Mouse (Mus musculus) forebrain, embryonic 11.5 days (tissue): Measurements from ENCODE around the gene Bad. TPM values are rescaled to one million over a fixed set of nuclear protein-coding genes. Genes with fewer than 3 reads are reported as not detected.
"Not testable (repeated sequence)": the region's sequence is repeated elsewhere in the genome, so short reads cannot be mapped to it uniquely, and the experiment has no call there.

Experiments
- ATAC-seq: fragments of 200-750 bp; cut with Nextera tagmentation; replicated peaks from 2 replicates; pipeline ENCODE4 v1.8.0; 2017; ENCODE audit warnings: moderate TSS enrichment; ENCODE audit not compliant: low FRiP score
- DNase-seq: peaks from one replicate; pipeline ENCODE4 v3.0.0-alpha.2; 2017; ENCODE audit warnings: low spot score
- H3K27ac ChIP-seq: fragments of 300-500 bp; sonication (generic); 2 replicates; pipeline ENCODE4 v1.5.1; 2014; ENCODE audit warnings: low read depth, low read length
- H3K27me3 ChIP-seq: fragments of 300-500 bp; sonication (generic); 2 replicates; pipeline ENCODE4 v1.6.1; 2014; ENCODE audit warnings: mild to moderate bottlenecking, low read length, mixed read lengths; ENCODE audit not compliant: control insufficient read depth, insufficient read depth
- H3K36me3 ChIP-seq: fragments of 300-500 bp; sonication (generic); 2 replicates; pipeline ENCODE4 v1.6.1; 2014; ENCODE audit warnings: mild to moderate bottlenecking, low read length, moderate library complexity, mixed read lengths; ENCODE audit not compliant: control insufficient read depth, insufficient read depth
- H3K4me1 ChIP-seq: fragments of 300-500 bp; sonication (generic); replicated peaks from 2 replicates; pipeline ENCODE4 v1.6.1; 2014; ENCODE audit warnings: low read length, mixed read lengths; ENCODE audit not compliant: control insufficient read depth, insufficient read depth
- H3K4me2 ChIP-seq: fragments of 300-500 bp; sonication (generic); 2 replicates; pipeline ENCODE4 v1.6.1; 2014; ENCODE audit warnings: low read depth, mild to moderate bottlenecking, low read length, moderate library complexity, mixed read lengths; ENCODE audit not compliant: severe bottlenecking
- H3K4me3 ChIP-seq: fragments of 300-500 bp; sonication (generic); 2 replicates; pipeline ENCODE4 v1.5.1; 2014; ENCODE audit warnings: low read depth, low read length
- H3K9ac ChIP-seq: fragments of 300-500 bp; sonication (generic); 2 replicates; pipeline ENCODE4 v1.6.1; 2014; ENCODE audit warnings: low read length
- H3K9me3 ChIP-seq: fragments of 300-500 bp; sonication (generic); 2 replicates; pipeline ENCODE4 v1.6.1; 2016; ENCODE audit warnings: low read length, mixed read lengths; ENCODE audit not compliant: control insufficient read depth
- WGBS: fragments of 180-500 bp; shearing (Covaris S2); extraction: QIAGEN DNeasy Blood & Tissue Kit; methylation state at CpG from one replicate; pipeline ENCODE4 v1.1.7; 2014; 5-methylcytosine and 5-hydroxymethylcytosine counted together
- polyA plus RNA-seq: library from polyadenylated mRNA; unstranded; fragments of >200 nt; fragmentation: Nextera tagmentation; extraction: Ambion mirVana; gene quantifications from 2 replicates; pipeline ENCODE4 v1.2.1, GENCODE M21; 2014

Gene Bad
- polyA plus RNA-seq, 1 experiment from 2014 or later, result 56.6 TPM

DNA sequence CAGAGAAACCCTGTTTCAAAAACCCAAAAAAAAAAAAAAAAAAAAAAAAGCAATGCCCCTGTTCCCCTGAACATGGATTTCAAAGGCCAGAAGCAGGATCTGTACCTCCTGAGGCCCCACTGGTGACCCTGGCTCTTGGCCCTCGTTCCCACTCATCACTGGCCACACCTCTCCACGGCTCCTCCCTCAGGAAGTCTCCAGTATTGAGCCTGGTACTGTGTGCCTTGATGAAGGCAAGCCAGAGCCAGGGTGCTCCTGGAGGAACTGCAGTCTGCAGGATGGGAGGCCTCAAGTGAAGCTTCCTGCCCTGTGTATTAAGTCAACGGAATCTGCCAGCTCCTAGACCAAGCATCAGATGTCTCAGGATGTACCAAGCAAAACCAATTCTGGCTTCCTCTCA is 35.5 kb upstream of the Bad start:
- DNase-seq (peak; percentile 47), ATAC-seq (no peak)
- WGBS, result 88% methylated on average over 3 of the region's 3 CpGs

DNA sequence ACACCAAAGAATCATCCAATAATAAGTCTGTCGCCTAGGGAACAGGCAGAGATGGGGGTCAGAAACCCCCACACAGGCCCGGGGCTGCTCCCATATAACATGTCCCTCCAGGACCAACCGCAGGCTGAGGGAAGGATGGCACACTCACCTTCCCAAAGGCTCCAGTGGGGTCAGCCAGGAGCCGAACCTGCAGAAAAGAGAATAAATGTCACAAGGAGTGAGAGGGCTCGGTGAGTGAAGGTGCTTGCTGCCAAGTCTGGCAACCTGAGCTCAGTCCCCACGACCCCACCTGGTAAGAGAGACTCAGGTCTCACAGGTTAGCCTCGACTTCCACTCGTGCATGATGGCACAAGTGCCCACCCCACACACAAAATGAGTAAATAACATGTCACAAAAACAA is 34.6 kb upstream of the Bad start:
- no peak overlapping the region for H3K9ac ChIP-seq
- no peak overlapping the region for H3K27ac ChIP-seq
- peaks cover 15% of the 10 kb centered on the region for H3K4me1 ChIP-seq
- H3K9me3 ChIP-seq, result no peaks in the 10 kb centered on the region
- no peak overlapping the region for H3K4me2 ChIP-seq
- DNase-seq, result no peak
- WGBS, result 89% methylated on average over 8 of the region's 8 CpGs
- no peak for ATAC-seq
- peaks cover 4% of the 10 kb centered on the region for H3K36me3 ChIP-seq
- H3K27me3 ChIP-seq, result no peaks in the 10 kb centered on the region
- H3K4me3 ChIP-seq, result no peak overlapping the region

More for the DNA sequence above, 35.5 kb upstream of the Bad start:
- Histone ChIP-seq H3K9ac (no peak overlapping the region), H3K9me3 (no peaks in the 10 kb centered on the region), H3K27me3 (no peaks in the 10 kb centered on the region), H3K4me3 (no peak overlapping the region), H3K4me1 (peaks cover 15% of the 10 kb centered on the region), H3K36me3 (peaks cover 4% of the 10 kb centered on the region), H3K27ac (no peak overlapping the region), H3K4me2 (no peak overlapping the region)

DNA sequence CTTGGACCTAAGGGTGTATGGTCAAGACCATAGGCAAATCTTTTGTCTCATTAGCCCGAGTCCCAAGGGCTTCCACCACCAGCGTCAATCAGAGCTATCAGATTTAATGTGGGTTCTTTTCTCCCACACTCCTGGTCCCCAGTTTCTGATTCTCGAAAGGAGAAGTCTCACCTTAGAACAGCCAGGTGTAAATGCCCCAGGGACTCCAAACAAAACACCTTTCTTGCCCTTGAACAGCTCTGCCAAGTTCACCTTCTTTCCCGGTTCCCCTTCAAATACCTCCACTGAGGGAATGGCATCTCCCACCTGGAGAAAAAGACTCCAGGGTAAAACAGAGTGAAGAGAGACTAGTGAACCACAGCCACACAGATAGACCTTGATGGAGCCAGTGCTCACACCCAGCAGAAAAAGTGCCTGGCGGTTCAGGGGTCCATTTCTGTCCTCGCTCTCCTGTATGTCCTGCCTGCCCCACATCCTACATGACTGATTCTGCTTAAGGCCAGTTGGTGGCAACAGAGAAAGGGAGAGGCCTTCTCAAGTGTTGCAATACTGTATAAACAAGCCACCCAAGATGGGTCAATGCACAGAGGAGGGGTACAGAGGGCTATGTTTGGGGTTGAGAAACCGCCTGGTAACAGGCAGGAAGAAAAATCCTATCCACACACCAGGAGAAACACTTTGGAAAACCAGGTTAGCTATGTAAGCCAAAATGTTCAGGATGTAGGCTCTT is 33.7 kb upstream of the Bad start:
- Histone ChIP-seq H3K27me3 (no peaks in the 10 kb centered on the region), H3K9me3 (no peaks in the 10 kb centered on the region), H3K27ac (no peak overlapping the region), H3K9ac (no peak overlapping the region), H3K36me3 (peaks cover 9% of the 10 kb centered on the region), H3K4me2 (peak overlapping the region; percentile 93), H3K4me1 (peaks cover 15% of the 10 kb centered on the region), H3K4me3 (no peak overlapping the region)
- 89% methylated on average over 7 of the region's 7 CpGs for WGBS
- DNase-seq, result no peak
- ATAC-seq, result no peak

DNA sequence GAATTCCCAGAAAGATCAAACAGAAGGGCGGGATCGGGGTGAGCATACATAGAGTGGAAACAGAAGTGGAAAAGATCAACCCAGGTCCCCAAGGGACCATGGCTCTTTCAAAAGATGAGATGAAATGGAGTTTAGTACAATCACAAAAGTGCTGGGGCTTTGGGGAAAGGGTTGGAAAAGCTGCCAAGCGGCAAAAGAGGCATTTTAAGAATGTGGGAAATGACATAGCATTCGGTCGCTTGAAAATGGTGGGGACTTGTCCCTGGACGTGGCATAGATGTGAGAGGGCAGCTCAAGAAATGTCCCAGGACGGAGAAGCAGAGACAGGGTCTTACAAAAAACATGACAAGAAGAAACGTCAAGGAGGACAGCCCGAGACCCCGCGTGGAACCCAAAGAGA is 32.6 kb upstream of the Bad start:
- peaks cover 11% of the 10 kb centered on the region for H3K36me3 ChIP-seq
- WGBS, result 16% methylated on average over 11 of the region's 11 CpGs
- ATAC-seq (no peak), DNase-seq (no peak)
- no peaks in the 10 kb centered on the region for H3K27me3 ChIP-seq
- peak overlapping the region; percentile 93 for H3K4me2 ChIP-seq
- H3K9me3 ChIP-seq, result no peaks in the 10 kb centered on the region
- H3K4me3 ChIP-seq, result peak overlapping the region; percentile 65
- peak overlapping the region; percentile 67 for H3K9ac ChIP-seq
- H3K27ac ChIP-seq, result peak overlapping the region; percentile 96
- peaks cover 15% of the 10 kb centered on the region for H3K4me1 ChIP-seq

DNA sequence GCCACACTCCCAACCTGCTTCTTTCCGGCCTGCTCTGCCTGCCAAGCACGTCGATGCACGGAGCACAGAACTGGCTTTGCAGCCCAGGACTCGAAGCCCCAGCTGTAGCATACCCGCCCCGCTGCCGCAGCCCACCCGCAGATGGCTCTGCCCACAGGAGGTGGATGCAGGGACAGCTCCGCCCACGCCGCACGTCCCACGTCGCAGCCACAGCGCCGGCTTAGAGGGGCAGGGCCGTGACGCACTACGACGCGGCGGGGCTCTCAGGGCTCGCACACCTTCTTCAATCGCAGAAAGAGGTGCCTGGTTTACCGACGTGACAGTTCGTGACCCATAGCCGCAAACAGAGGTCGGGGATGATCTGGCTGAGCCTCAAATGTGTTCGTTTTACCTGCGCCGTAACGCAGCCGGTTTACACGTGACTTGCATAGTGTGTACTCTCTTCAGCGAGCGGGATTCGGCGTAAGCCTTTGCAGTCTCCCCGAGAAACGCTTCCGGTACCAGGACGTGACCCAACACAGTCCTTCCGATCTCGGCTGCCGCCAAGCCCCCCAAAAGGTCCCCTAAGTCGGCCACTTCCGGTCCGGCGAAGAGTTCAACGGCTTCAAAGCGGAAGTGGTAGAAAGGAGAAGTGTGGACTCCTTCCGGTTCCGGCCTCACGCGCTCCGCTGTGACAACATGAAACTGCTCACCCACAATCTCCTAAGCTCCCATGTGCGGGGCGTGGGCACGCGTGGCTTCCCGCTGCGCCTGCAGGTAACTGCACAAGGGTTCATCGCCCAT is 32.0 kb upstream of the Bad start, which contains the start of the genes Trmt112 and Prdx5:
Gene Trmt112, plus strand, starts transcription at position 192 of the 783 bp plus-strand sequence.
Gene Prdx5, minus strand, starts transcription at position 600 of the 783 bp plus-strand sequence.
- no peaks in the 10 kb centered on the region for H3K9me3 ChIP-seq
- H3K27me3 ChIP-seq, result no peaks in the 10 kb centered on the region
- ATAC-seq (peak; percentile 86), DNase-seq (peak; percentile 93)
- under 1% methylated on average over 62 of the region's 65 CpGs for WGBS
- peak within 1 kb of the TSS; percentile 67 for H3K9ac ChIP-seq
- peak within 1 kb of the TSS; percentile 93 for H3K4me2 ChIP-seq
- H3K36me3 ChIP-seq, result peaks cover 11% of the 10 kb centered on the region
- H3K4me3 ChIP-seq, result peak within 1 kb of the TSS; percentile 65
- H3K4me1 ChIP-seq, result peaks cover 15% of the 10 kb centered on the region
- H3K27ac ChIP-seq, result peak within 1 kb of the TSS; percentile 96

DNA sequence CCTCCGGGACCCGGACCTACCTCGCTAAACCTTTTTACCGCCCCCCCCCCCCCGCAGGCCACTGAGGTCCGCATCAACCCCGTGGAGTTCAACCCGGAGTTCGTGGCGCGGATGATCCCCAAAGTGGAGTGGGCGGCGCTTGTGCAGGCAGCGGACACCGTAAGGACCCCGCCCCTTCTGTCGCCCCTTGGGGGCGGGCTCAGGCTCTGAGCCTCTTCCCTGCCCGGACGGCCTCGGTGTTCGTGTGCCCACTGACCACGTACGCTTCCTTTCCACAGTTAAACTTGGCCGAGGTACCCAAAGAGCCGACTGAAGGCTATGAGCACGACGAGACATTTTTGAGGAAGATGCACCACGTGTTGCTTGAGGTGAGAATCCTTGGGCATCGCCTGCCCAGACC is 31.4 kb upstream of the Bad start:
- peaks cover 15% of the 10 kb centered on the region for H3K4me1 ChIP-seq
- not testable (repeated sequence) for H3K27me3 ChIP-seq, H3K9me3 ChIP-seq
- ATAC-seq (peak; percentile 42), DNase-seq (peak; percentile 76)
- under 1% methylated on average over 30 of the region's 30 CpGs for WGBS
- peaks cover 11% of the 10 kb centered on the region for H3K36me3 ChIP-seq
- peak overlapping the region; percentile 65 for H3K4me3 ChIP-seq
- peak overlapping the region; percentile 96 for H3K27ac ChIP-seq
- peak overlapping the region; percentile 67 for H3K9ac ChIP-seq
- H3K4me2 ChIP-seq, result peak overlapping the region; percentile 93

DNA sequence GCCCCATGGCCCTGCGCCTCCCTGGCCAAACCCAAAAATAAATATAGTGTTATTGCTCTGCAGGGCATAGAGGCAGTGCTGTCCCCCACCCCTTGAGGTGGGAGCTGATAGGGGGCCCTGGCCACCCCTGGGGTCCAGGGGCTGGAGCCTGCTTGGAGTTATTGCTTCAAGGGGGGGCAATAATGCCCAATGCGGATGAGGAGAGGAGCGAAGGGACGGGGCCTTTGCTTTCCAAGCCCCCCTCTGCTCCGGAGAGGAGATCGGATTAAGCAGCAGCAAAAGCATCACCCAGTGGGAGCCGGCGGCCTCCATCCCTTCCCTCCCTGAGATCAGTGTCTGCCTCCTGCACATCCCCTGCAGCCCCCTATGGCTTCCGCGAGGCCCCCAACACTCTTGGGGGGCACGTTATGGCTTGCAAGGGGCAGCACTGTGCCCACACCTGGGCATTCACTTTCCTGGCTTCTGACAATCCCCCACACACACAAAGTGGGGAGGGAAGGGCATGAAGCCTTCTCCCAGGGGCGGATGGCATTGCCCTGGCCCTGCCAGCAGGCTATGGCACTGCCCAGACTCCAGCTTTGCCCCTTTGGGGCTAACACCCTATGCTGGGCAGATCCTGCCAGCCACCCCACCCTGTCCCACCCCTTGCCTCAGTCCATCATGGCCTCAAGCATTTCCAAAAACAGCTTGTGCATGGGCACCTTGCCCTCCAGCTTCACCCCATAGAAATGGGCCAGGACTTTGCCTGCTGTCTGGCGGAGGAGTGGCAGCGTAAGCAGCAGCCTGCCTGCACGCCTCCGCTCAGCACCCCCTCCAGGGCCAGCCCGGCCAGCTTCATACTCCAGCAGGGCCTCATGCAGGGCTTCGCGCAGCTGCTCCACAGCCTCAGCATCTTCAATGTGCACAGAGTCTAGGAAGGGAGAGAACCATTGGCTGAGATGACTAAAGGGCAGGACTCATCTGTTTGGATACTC is 30.3 kb upstream of the Bad start:
- 0 out of 2 replicates have a peak overlapping the region, but pooled peaks have one; percentile 27 for H3K9ac ChIP-seq
- peak overlapping the region; percentile 93 for H3K4me2 ChIP-seq
- WGBS, result 80% methylated on average over 19 of the region's 19 CpGs
- peaks cover 10% of the 10 kb centered on the region for H3K36me3 ChIP-seq
- no peaks in the 10 kb centered on the region for H3K9me3 ChIP-seq
- H3K4me3 ChIP-seq, result peak overlapping the region; percentile 65
- peaks cover 15% of the 10 kb centered on the region for H3K4me1 ChIP-seq
- no peak overlapping the region for H3K27ac ChIP-seq
- ATAC-seq (no peak), DNase-seq (peak; percentile 53)
- H3K27me3 ChIP-seq, result no peaks in the 10 kb centered on the region
